Mouse (Mus musculus): ENCODE data around the gene Clptm1l. TPM values are rescaled to one million over a fixed set of nuclear protein-coding genes. Genes with fewer than 3 reads are reported as not detected.

Gene Clptm1l
- polyA plus RNA-seq, 1 experiment from 2014 or later: 103 TPM

Other genes with a start within 250 kb of the Clptm1l start
- gene Lpcat1, start 136.8 kb upstream of the Clptm1l start, polyA plus RNA-seq (2016; fragmentation: Nextera tagmentation; extraction: Ambion mirVana): 65.9 and 67.0 TPM in 2 replicates
- gene Slc6a3, start 67.3 kb upstream of the Clptm1l start, polyA plus RNA-seq (2016; fragmentation: Nextera tagmentation; extraction: Ambion mirVana): 0.15 TPM in 1 of 2 replicates, not detected in the other
- 6.9 and 8.0 TPM in 2 replicates for gene Tert, start 22.9 kb downstream of the Clptm1l start, polyA plus RNA-seq (2016; fragmentation: Nextera tagmentation; extraction: Ambion mirVana)
- gene Slc6a18, start 74.0 kb downstream of the Clptm1l start, polyA plus RNA-seq (2016; fragmentation: Nextera tagmentation; extraction: Ambion mirVana): not detected in 2 replicates
- gene Slc6a19, start 100.9 kb downstream of the Clptm1l start, polyA plus RNA-seq (2016; fragmentation: Nextera tagmentation; extraction: Ambion mirVana): 0.06 and 0.22 TPM in 2 replicates
- gene Slc12a7, start 129.1 kb downstream of the Clptm1l start, polyA plus RNA-seq (2016; fragmentation: Nextera tagmentation; extraction: Ambion mirVana): 40.6 and 48.9 TPM in 2 replicates
- gene Nkd2, start 243.6 kb downstream of the Clptm1l start, polyA plus RNA-seq (2016; fragmentation: Nextera tagmentation; extraction: Ambion mirVana): 7.9 and 8.8 TPM in 2 replicates